Mouse (Mus musculus) forelimb bud, embryonic 11.5 days (tissue): Measurements from ENCODE around the gene Entr1.

ENCODE experiments used
- DNase-seq: peaks from one replicate; pipeline ENCODE4 v3.0.0-alpha.2; 2012; ENCODE audit warnings: low read depth, low spot score

Entr1 gene

GRCm38 (mm10) chr2:26389154-26389690 is at the start of gene Entr1, which contains the start of gene Pmpca:
TSS of gene Entr1 (minus strand) at chr2:26389316.
TSS of gene Pmpca (plus strand) at chr2:26389339.
- peak; percentile 80 for DNase-seq

GRCm38 (mm10) chr2:26438373-26438772 is 49.3 kb upstream of the Entr1 start:
- no peak for DNase-seq

- DNase-seq: no peak
Measured at GRCm38 (mm10) chr2:26437221-26437620, 48.1 kb upstream of the Entr1 start.

GRCm38 (mm10) chr2:26434791-26435572 is 45.9 kb upstream of the Entr1 start:
- no peak for DNase-seq

GRCm38 (mm10) chr2:26429851-26430250 is 40.7 kb upstream of the Entr1 start:
- DNase-seq: no peak

GRCm38 (mm10) chr2:26424541-26424940 is 35.4 kb upstream of the Entr1 start:
- DNase-seq: no peak

GRCm38 (mm10) chr2:26423086-26423485 is 34.0 kb upstream of the Entr1 start:
- no peak for DNase-seq

- no peak for DNase-seq
Measured at GRCm38 (mm10) chr2:26421969-26422368, 32.9 kb upstream of the Entr1 start.

- no peak for DNase-seq
Measured at GRCm38 (mm10) chr2:26418120-26418519, 29.0 kb upstream of the Entr1 start.

- DNase-seq: no peak
Measured at GRCm38 (mm10) chr2:26417066-26417465, 27.9 kb upstream of the Entr1 start.

GRCm38 (mm10) chr2:26410931-26411411 is 21.9 kb upstream of the Entr1 start:
- DNase-seq: no peak

- DNase-seq: no peak
Measured at GRCm38 (mm10) chr2:26410091-26410490, 21.0 kb upstream of the Entr1 start.

GRCm38 (mm10) chr2:26409362-26409761 is 20.2 kb upstream of the Entr1 start:
- DNase-seq: no peak

- peak; percentile 93 for DNase-seq
Measured at GRCm38 (mm10) chr2:26408515-26409356, 19.6 kb upstream of the Entr1 start, which contains the start of gene Inpp5e. TSS of gene Inpp5e (minus strand) at chr2:26409203.

GRCm38 (mm10) chr2:26403306-26403705 is 14.2 kb upstream of the Entr1 start:
- DNase-seq: no peak

GRCm38 (mm10) chr2:26402265-26402664 is 13.1 kb upstream of the Entr1 start:
- DNase-seq: no peak

GRCm38 (mm10) chr2:26401023-26401422 is 11.9 kb upstream of the Entr1 start:
- no peak for DNase-seq

- DNase-seq: no peak
Measured at GRCm38 (mm10) chr2:26400296-26400695, 11.2 kb upstream of the Entr1 start.

GRCm38 (mm10) chr2:26399647-26400046 is 10.5 kb upstream of the Entr1 start:
- no peak for DNase-seq

GRCm38 (mm10) chr2:26398978-26399377 is 9.9 kb upstream of the Entr1 start:
- DNase-seq: no peak

GRCm38 (mm10) chr2:26391617-26392016 is 2.5 kb upstream of the Entr1 start:
- DNase-seq: no peak

GRCm38 (mm10) chr2:26390954-26391353 is 1.8 kb upstream of the Entr1 start:
- DNase-seq: no peak
